Mouse (Mus musculus): ENCODE data around the gene Prss43.
"Not testable (repeated sequence)": the region's sequence is repeated elsewhere in the genome, so short reads cannot be mapped to it uniquely, and the experiment has no call there.

Gene Prss43

DNA sequence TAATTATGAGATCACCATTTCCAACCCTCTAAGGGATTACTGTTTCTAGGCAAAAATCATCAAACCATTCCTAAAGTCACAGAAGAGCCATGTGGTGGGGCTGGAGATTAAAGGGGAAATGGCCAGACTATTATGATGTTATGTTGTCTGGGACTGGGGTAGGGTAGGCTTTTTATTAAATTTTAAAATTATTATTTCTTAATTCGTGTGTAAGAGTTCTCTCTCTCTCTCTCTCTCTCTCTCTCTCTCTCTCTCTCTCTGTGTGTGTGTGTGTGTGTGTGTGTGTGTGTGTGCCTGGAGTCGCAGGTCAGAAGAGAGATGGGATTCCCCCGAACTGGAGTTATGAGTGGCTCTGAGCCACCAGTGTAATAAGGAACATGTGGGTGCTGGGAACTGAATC is at the start of gene Prss43:
Gene Prss43 (plus strand): TSS at position 301 of the 400 bp plus-strand sequence.
- DNase-seq = no peak

DNA sequence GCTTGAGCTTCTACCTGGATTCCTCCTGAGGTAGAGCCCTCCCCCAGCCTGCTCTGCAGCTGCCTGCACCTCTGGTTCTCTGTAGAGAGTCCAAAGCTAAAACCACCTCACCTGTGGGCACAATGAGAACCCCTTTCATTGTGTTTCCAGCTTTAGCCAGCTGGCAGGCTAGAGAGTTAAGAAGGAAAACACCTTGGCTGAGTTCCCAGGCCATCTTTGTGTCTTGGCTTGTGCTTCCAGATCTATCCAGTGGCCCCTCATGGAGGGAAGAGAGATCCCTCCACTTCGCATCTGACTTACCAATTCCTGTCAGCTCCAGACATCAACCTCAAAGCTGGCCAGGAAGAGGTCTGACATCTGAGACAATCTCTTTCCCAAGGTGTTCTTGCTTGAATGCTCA is 48.4 kb upstream of the Prss43 start:
- DNase-seq = no peak

DNA sequence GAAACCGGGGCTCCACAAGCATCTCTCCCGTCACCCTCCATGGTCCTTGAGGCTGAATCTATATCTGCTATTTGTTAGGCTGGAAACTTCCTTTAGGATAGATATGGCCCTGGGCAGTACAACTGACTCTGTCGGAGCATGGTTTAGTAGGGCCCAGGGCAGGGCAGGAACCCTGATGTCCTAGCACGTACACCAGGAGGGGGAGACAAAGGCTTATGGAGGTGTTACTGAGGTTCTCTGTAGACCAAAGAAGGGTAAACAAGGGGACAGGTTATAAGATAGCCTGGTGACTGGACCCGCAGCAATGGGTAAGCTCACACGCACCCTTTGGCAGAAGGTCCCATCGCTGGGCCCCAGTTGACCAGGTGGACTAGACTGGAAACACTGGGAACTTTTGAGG is 47.9 kb upstream of the Prss43 start:
- no peak for DNase-seq

DNA sequence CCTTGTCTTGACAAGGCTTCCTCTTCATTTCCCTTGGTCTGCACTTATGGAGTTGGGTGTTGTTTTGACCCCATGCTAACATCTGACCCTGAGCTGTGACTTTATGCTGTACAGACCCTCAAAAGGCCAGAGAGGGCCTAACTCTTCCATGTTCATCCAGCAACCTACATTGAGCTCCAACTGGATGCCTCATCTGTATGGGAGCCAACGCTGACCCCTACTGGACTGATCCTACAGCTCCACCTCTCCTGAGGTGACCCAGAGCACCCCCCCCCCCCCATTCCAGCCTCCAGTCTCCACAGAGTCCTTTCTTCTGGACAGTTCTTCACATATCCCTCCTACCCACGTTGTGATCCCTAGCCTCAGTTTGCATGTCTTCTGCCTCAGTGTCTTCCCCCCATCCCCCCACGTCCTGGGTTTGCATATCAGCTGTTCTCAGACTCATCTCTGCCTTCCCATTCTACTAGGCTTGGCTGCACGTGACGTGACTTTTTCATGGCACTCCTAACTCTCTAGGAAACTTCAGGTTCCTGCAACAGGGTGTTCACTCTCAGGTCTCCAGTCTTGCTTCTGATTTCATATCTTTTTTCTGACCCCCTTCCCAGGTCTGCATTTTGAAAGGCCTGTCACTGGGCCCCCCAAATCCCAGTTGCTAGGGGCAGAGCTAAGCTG is 47.1 kb upstream of the Prss43 start:
- DNase-seq = peak in 1 of 2 experiments; percentile 27

DNA sequence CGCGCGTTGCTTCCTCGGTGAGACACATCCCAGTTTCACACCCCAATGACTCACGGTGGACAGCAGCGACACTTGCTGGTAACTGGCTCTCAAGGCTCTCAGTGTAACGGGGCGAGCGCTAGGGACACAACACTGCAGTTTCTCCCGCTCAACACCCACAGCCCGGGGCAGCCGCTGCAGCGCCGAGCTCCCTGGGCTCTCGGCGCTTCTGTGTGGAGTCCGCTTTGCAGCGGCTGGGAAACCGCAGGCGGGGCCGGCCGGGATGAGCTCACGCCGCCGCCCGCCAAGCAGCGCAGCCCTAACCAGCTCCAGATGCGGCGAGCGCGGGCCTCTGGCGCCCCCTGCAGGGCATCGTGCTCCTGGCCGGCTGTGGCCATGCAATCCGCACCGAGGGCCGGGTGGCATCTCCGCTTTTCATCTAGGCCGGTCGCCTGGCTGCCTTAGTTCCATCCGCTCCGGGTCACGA is 45.2 kb upstream of the Prss43 start:
- peak; percentile 97 to 98 for DNase-seq

DNA sequence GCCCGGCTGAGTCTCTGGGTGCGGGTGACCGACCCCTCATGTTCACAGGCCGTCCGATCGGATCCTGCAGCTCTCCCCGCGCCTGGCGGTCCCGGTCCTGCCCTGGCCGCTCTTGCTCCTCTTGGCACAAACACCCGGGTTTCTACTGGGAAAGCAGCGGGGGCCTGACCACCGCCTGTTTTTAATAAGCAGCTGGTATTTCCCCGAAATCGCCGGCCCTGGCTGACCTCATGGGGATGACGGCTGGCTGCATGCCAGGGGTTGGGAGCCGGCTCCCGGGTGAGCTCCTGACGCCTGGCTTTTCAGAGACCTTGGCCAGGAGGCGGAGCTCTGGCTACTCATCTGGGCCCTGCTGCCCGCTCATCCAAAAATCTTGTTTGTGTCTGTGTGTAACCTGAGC is 44.8 kb upstream of the Prss43 start:
- peak; percentile 83 to 84 for DNase-seq

DNA sequence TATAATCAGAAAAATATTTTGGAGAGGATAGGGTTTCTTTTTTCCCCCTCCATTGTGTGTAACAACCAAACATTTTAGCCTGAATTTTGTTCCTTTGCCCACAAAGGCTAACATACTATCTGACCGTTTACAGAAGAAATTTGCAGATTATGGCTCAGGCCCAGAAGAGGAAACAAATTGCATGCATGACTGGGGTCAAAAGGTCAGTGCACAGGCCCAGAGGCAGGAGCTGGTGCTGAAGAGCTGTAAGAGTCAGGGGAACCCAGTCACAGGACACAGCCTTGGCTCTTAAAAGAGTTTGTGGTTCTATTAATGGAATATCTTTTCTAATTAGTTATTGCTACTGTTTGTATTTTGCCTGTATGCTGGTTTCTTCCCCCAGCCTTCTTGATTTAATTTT is 42.9 kb upstream of the Prss43 start:
- DNase-seq = no peak

DNA sequence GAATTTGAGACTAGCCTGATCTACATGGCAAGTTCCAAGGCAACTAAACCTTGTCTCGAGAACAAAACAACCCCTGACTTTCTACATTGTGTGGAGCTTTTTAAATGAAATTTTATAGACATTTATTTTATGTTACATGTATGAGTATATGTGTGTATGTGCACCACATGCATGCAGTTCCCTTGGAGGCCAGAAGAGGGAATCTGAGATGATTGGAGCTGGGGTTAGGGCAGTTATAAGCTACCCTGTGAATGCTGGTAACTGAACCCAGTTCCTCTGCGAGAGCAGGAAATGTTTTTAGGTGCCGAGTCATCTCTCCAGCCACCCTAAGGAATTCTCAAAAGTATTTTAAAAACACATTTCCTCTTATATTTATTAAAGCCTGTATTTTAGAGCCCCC is 38.3 kb upstream of the Prss43 start:
- no peak for DNase-seq

DNA sequence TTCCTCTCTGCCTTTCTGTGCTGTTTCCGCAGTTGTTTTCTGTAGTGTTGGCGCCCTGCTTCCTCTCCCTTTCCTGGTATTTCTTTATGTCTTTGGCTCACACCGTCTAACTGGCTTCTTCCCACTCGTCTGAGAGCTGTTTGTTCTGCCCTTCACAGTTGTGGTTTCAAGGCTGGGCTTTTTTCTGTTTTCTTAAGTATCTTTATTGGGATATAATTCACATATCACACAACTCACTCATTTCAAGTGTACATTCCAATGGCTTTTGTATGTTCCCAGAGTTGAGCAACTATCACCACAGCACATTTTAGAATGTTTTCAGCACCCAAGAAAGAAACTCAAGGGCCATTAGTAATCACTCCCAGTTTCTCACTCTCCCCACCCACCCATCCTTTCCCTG is 36.0 kb upstream of the Prss43 start:
- DNase-seq = no peak

DNA sequence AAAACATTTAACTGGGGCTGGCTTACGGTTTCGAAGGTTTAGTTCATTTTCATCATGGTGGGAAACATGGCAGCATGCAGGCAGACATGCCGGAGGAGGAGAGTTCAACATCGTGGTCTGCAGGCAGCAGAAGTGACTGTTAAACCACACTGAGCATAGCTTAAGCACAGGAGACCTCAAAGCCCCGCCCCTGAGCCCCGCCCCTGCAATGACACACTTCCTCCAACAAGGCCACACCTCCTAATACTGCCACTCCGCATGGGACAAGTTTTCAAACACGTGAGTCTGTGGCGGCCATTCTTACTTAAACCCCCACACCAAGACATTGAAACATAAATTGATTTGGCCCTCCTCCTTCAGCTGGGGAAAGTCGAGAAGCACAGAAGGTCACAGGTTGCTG is 29.5 kb upstream of the Prss43 start:
- no peak for DNase-seq

DNA sequence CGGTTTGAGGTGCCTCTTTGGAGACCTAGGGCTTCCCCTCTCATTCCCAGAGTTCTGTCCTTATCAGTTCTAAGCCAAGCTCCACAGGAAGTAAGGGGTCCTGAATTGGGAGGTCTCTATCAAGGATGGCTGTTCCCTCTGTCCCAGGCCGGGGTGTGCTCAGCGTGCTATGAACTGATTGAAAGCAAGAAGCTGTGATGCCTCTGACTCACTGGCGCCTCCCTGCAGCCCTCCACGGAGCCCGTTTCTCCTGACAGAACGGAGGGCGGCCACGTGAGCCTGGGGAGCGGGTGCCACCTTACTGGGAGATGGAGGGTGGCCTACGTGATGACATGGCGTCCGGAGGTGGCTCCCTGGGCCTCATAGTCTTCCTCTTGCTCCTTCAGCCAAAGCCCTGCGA is 28.6 kb upstream of the Prss43 start, which contains the start of gene Prss42:
Gene Prss42 (plus strand): TSS at position 301 of the 400 bp plus-strand sequence.
- DNase-seq = no peak

DNA sequence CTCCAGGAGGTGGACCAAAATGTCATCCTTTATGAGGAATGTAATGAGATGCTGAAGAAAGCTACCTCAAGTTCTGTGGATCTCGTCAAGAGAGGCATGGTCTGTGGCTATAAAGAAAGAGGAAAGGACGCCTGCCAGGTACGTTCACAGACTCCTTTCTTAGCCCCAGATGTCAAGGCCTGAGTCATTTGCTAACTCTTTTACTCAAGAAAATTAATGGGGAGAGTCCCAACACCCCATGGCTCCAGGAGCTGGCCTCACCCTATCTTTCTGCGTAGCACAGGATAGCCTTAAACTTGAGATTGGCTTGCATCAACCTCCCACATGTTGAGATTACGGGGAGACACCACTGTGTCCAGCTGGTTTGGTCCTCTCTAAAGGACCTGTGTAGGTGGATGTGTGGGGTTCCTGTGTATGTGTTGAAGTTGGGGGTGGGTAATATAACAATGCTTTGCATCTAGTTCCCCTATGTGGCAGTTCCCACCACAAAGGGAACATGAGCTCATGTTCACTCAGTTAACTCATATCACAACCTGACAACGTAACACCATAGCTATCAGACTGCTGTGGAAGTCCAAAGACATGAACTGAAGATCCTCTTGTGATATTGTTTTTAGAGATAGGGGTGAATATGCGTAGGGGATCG is 25.5 kb upstream of the Prss43 start:
- DNase-seq = no peak

DNA sequence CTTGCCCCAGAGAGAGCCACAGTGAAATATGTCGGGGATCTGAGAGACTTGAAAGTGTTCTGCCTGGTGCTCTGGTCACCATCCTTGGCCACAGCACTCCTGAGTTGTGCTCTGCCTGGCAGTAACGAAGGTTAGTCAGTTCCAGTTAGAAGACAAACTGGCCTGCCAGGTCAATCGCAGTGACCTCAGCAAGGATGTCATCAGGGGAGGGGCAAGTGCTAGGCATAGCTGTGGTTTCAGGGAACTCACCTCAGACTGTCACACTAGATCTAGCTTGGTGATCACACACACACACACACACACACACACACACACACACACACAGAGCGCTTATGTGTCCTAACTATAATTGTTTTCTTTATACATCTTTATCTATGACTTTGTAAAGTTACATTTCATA is 23.2 kb upstream of the Prss43 start:
- no peak for DNase-seq

DNA sequence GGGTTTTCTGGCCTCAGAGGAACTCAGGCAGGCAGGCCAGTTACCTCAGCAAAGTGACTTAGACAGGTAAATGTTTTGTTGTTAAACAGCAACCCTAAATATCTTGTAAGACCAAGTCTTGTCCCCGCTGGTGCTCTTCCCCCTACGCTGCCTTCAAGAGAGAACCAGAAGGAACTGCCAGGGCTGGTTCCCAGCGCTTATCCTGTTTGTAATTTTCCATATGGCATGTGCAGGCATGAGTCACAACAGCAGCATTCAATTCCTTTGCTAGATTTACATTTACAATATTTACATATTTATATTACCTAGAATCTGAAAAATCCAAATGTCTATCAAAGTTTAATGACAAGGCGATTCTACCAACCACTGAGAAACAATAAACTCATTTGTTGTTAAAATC is 16.4 kb upstream of the Prss43 start:
- no peak for DNase-seq

DNA sequence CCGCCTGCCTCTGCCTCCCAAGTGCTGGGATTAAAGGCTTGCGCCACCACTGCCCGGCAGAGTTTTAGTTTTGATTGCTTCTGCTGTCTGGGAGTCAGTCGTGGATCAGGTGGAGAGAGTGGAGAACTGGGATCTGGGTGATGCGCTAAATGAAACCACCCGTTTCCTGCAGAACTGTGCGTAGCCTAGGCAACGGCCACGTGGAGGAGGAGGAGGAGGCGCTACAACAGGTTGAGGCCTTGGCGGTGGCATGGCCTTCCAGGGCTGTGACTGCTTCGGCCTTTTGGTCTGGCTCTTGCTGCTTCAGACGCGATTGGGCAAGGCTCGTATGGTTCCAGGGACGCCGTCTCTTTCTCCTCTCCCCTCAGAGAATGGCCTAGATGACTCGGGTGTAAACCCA is 12.7 kb upstream of the Prss43 start, which contains the start of gene Prss44:
Gene Prss44 (plus strand): TSS at position 206 of the 400 bp plus-strand sequence.
- no peak for DNase-seq

DNA sequence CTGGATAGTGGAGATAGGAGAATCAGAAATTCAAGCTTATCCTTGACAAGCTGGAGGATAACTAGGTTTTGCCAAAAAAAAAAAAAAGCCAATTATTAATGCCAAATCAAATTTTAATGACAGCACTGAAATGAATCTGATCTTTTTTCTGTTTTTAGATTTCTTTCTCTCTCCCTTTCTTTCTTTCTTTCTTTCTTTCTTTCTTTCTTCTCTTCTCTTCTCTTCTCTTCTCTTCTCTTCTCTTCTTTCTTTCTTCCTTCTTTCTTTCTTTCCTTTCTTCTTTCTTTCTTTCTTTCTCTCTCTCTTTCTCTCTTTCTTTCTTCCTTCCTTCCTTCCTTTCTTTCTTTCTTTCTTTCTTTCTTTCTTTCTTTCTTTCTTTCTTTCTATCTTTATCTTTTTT is 5.9 kb upstream of the Prss43 start:
- not testable (repeated sequence) for DNase-seq

DNA sequence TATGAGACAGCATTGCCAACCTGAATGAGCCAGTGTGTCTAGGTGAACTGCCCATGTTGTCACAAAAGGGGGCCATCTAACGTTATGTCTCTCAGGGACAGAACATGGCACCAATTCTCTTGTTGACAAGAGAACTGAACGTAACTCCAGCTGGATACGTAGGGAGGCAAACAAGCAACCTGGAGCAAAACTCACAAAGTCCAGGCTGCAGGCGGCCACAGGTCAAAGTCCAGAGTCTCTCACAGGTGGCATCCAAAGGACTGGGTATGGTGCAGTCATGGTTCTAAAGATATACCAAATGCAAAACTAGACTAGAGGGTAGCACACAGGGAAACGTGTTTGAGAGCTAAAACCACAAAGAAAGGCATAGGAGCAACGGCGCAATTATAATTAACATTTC is 5.1 kb upstream of the Prss43 start:
- DNase-seq = no peak

DNA sequence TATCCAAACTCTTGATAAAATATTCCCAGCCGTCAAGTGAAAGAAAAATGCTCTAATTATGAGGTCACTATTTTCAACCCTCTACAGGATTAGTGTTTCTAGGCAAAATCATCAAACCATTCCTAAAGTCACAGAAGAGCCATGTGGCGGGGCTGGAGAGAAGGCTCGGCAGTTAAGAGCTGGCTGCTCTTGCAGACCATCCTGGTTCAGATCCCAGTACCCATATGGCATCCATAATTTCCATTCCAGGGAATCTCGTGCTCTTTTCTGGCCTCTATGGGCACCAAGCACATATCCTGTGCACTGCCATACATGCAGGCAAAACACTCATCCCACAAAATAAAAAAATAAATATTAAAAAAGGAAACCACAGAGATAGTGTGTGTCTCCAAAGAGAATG is 1.1 kb upstream of the Prss43 start:
- no peak for DNase-seq

DNA sequence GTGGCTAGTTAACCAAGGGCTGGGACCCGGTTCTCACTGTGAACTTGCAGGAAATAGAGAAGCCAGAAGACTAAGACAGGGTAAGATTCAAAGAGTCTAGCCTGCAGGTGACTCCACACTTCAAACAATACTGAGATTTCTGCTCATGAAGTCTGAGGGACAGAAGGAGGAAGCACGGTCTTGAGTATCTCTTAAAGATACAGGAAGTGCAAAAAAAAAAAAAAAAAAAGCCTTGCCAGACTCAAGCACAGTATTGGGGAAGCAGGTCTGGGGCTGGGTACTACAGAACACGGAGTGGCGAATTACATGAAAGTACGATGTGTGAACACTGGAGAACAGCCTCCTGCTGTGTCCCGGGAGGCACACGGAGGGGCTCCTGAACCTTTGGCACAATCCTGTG is 658 bp upstream of the Prss43 start:
- DNase-seq = no peak

DNA sequence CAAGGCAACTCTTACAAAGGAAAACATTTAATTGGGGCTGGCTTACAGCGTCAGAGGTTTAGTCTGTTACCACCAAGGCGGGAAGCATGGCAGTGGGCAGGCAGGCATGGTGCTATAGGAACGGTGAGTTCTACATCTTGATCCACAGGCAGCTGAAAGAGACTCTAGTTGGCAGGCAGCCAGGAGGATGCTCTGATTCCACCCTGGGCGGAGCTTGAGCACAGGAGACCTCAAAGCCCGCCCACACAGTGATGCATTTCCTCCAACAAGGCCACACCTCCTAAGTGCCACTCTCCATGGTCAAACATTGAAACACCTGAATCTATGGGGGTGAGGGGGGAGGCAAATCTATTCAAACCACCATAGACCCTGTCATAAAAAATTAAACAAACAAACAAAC is 6.5 kb downstream of the Prss43 start:
- DNase-seq = no peak

DNA sequence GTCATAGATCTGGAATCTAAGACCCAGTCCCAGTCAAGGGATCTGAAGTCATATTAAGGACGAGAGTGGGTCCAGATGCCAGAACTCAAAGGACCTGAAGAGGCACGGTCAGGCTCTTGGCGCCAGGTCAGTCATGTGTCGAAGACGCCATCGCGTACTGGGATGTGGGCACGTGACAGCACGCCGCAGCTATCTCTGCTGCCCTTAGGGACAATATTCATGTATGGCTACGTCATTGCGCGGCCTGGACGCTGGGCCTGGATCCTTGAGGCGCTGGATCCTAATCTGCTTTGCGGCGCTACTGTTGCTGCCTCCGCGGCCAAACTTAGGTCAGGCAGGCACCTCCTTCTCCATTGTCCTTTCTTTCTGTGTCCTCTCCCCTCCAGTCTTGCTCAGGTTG is 7.9 kb downstream of the Prss43 start, which contains the start of gene Prss45:
Gene Prss45 (plus strand): TSS at position 178 of the 400 bp plus-strand sequence.
- no peak for DNase-seq

DNA sequence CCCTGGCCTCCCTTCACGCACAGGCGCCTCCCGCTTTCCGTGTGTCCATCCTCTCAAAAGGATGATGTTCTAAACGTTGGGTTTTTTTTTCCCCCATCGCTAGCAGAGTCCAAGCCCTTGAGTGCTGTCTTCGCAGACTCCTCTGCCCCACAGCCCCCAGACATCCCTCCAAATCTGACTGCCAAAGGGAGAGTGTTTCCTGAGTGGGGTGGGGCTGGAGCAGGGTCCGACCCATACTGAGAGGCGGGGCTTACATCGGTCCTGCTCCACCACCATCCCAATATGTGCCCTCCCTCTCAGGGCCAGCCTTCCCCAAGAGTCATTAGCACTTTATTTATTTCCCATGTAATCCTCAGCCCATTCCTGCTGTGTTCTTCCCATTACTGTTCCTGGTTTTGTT is 8.5 kb downstream of the Prss43 start:
- DNase-seq = no peak

DNA sequence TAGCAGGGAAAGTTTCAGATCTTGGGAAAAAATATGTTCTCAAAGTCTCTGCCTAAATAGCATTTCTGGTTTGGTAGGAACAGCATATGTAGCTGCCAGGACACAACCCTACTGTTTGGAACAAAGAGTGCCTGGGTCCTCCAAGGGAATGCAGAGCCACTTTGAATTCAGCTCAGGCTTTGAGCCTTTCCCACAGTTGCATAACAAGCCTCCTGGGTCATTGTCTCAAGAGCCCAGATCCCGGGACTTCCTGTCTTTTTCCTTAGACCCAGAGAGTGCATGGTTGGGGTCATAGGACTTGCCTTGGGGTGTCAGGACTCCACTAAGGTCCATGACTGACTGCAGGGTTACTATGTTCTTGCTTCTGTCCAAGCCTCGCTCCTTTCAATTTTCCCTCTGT is 9.6 kb downstream of the Prss43 start:
- no peak for DNase-seq

DNA sequence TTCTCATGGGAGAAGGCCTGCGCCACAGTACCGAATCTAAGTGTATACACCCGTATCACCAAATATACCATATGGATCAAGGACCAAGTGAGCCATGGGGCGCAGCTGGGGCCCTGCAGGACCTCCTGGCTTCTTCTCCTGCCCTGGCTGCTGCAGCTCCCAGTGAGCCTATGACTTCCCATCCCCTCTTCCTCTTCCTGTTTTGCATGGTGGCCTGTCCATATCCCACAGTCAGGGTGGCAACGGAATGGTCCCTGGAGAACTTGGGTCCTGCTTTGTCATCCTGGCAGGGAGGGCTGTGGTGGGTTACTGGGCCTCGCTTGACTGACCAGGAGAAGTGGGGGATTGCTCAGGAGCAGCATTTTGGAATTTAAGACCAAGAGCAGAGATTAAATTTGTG is 14.4 kb downstream of the Prss43 start:
- no peak for DNase-seq

DNA sequence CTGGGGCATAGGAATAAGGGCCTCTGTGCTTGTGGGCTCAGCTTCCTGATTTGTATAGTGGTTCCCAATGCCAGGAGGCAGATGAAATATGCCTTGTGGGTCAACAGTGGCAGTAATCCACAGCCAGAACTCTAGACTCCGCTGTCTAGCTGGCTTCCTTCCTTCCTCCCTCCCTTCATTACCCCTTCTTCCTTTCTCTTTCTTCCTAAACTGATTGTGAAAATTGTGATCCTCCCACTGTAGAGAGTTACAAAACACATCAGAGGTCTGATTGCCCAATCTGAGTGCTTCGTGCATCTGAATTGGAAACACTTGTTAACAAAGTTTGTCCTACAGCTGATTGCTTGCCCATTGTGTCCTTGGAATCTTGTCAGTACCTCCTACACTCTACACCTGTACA is 14.9 kb downstream of the Prss43 start:
- DNase-seq = no peak

Data from cerebellum, postnatal 25 days (tissue).